Mouse (Mus musculus): ENCODE measurements at regions not wholly inside any gene's neighbourhood (a gene's known extent, or its start where the extent isn't known, plus 50 kb on each side); places are given as distances from the start of the nearest gene placed in this dataset.

DNA sequence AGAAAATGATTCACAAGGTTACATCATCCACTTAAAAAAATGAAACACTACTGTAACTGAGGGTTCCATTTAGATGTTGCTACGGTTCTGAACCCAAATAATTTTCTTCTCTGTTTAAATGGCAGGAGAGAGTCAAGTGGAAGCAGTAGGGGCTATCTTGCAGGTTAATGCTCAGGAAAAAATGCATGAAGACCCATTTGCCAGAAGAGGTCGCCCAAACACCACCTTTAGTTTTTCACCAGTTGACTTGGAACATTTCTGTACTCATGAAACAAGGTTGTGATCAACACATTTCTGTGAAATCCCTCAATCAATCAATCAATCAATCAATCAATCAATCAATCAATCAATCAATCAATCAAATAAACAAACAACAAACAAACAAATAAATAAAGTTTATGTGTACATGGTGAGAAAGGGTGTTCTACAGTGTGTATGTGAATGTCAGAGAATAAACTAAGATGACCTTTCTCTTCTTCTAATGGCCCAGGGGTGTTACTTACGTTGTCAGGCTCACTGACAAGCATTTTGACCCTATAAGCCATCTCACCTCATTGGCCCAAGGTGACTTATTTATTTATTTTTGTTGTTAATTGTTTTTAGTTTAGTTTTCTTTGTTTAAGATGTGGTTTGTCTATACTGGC, 68.5 kb upstream of the Megf9 start:
- intact Hi-C loops (cut with DNase I), result loop anchor here (5.0 kb wide), 1 partner anchor 151 kb away; no protein-coding TSS in a partner anchor
- peak; percentile 20 to 61 for DNase-seq (ENCODE audit: low spot score in 2 of 2)

GRCm38 (mm10) chr4:70601301-70601700, 66.5 kb upstream of the Megf9 start:
- intact Hi-C loops (cut with DNase I), result loop anchor here (5.0 kb wide), 1 partner anchor 149 kb away; no protein-coding TSS in a partner anchor

More at GRCm38 (mm10) chr4:70601301-70601700, 66.5 kb upstream of the Megf9 start:
- DNase-seq (ENCODE audit: low spot score in 2 of 2), result peak; percentile 39 to 66
